Mouse (Mus musculus): Measurements from ENCODE around the gene 1700029I15Rik. TPM values are rescaled to one million over a fixed set of nuclear protein-coding genes. Genes with fewer than 3 reads are reported as not detected.
A peak's percentile ranks its signal among the peaks of the same experiment; 100 is the strongest.

Gene 1700029I15Rik
- total and polyA plus RNA-seq, 3 experiments: 0.67 to 3.4 (median 3.0) TPM

GRCm38 (mm10) chr2:92377320-92377719, 5.0 kb upstream of the 1700029I15Rik start:
- in situ Hi-C loops (cut with MboI; ENCODE audit: low pct_ligation_motif_present, low pct_unique_long_range_greater_than_20kb, low sequenced_read_pairs) (no loop called here), dilution Hi-C loops (cut with MboI; ENCODE audit: extremely low pct_ligation_motif_present, extremely low pct_unique_long_range_greater_than_20kb, low sequenced_read_pairs) (no loop called here)
- Histone ChIP-seq H3K4me2 (ENCODE audit: insufficient read depth, low read depth, poor library complexity, severe bottlenecking) (no peak overlapping the region), H3K4me3 (replicated peaks in 1 of 3; ENCODE audit: low read depth in 2 of 3, low read length in 2 of 3, poor library complexity in 1 of 3) (no peak overlapping the region), H3K36me3 (replicated peaks in 1 of 2; ENCODE audit: control insufficient read depth in 1 of 2, insufficient read depth in 1 of 2, low read length in 1 of 2) (peaks cover 43 to 53% of the 10 kb centered on the region in 2 experiments), H3K4me1 (ENCODE audit: control insufficient read depth in 1 of 2, insufficient read depth in 2 of 2) (peaks cover 22 to 67% of the 10 kb centered on the region in 2 experiments), H3K27me3 (replicated peaks) (peaks cover 5% of the 10 kb centered on the region), H3K9me3 (replicated peaks; ENCODE audit: low read length) (no peaks in the 10 kb centered on the region), H3K9ac (ENCODE audit: insufficient read depth, low read depth) (no peak overlapping the region), H3K79me2 (replicated peaks; ENCODE audit: control insufficient read depth, extremely low read depth, insufficient read depth, poor library complexity, severe bottlenecking) (peaks cover 9% of the 10 kb centered on the region), H3K27ac (ENCODE audit: insufficient read depth, low read depth) (no peak overlapping the region)
- DNase-seq (ENCODE audit: extremely low read depth): no peak
- TF ChIP-seq MEF2A (IDR thresholded peaks at IDR 0.05; ENCODE audit: borderline replicate concordance, low read depth, low read length) (no peak), TCF12 (IDR thresholded peaks at IDR 0.05; ENCODE audit: low read depth, low read length) (no peak), MYC (IDR thresholded peaks at IDR 0.05; ENCODE audit: low read depth, low read length) (no peak), JUND (conservative IDR thresholded peaks at IDR 0.05; ENCODE audit: low read depth, low read length) (no peak), ZC3H11A (IDR thresholded peaks at IDR 0.05; ENCODE audit: low read depth, low read length) (no peak), ZKSCAN1 (IDR thresholded peaks at IDR 0.05; ENCODE audit: borderline replicate concordance, low read depth, low read length) (no peak), EP300 (IDR thresholded peaks at IDR 0.05; ENCODE audit: low read length) (no peak), MAZ (IDR thresholded peaks at IDR 0.05; ENCODE audit: low read depth, low read length) (no peak), RCOR1 (conservative IDR thresholded peaks at IDR 0.05; ENCODE audit: low read depth, low read length) (no peak), MXI1 (IDR thresholded peaks at IDR 0.05; ENCODE audit: low read depth, low read length) (no peak), POLR2A (IDR thresholded peaks at IDR 0.05; ENCODE audit: low read depth, low read length) (no peak), RAD21 (IDR thresholded peaks at IDR 0.05; ENCODE audit: low read depth, low read length) (no peak), USF2 (conservative IDR thresholded peaks at IDR 0.05; ENCODE audit: low read depth, low read length) (no peak), CHD2 (IDR thresholded peaks at IDR 0.05; ENCODE audit: low read length) (no peak), MAFK (IDR thresholded peaks at IDR 0.05; ENCODE audit: insufficient replicate concordance, low read length) (no peak), NRF1 (IDR thresholded peaks at IDR 0.05; ENCODE audit: low read depth, low read length) (no peak), POLR2AphosphoS2 (IDR thresholded peaks at IDR 0.05; ENCODE audit: low read depth, low read length) (no peak)

- dilution Hi-C loops (cut with MboI; ENCODE audit: extremely low pct_ligation_motif_present, extremely low pct_unique_long_range_greater_than_20kb, low sequenced_read_pairs) (no loop called here), in situ Hi-C loops (cut with MboI; ENCODE audit: low pct_ligation_motif_present, low pct_unique_long_range_greater_than_20kb, low sequenced_read_pairs) (no loop called here)
- Histone ChIP-seq H3K9ac (ENCODE audit: insufficient read depth, low read depth) (peak overlapping the region; percentile 16; the same call in 1 of the 2 replicates), H3K4me1 (ENCODE audit: control insufficient read depth in 1 of 2, insufficient read depth in 2 of 2) (peaks cover 22 to 56% of the 10 kb centered on the region in 2 experiments), H3K36me3 (replicated peaks in 1 of 2; ENCODE audit: control insufficient read depth in 1 of 2, insufficient read depth in 1 of 2, low read length in 1 of 2) (peaks cover 55 to 78% of the 10 kb centered on the region in 2 experiments), H3K79me2 (replicated peaks; ENCODE audit: control insufficient read depth, extremely low read depth, insufficient read depth, poor library complexity, severe bottlenecking) (peaks cover 9% of the 10 kb centered on the region), H3K4me3 (replicated peaks in 1 of 3; ENCODE audit: low read depth in 2 of 3, low read length in 2 of 3, poor library complexity in 1 of 3) (peak overlapping the region in 2 of 3 experiments; percentile 4 to 46), H3K9me3 (replicated peaks; ENCODE audit: low read length) (no peaks in the 10 kb centered on the region), H3K4me2 (ENCODE audit: insufficient read depth, low read depth, poor library complexity, severe bottlenecking) (peak overlapping the region; percentile 21), H3K27me3 (replicated peaks) (no peaks in the 10 kb centered on the region), H3K27ac (ENCODE audit: insufficient read depth, low read depth) (peak overlapping the region; percentile 79)
- DNase-seq (ENCODE audit: extremely low read depth): peak; percentile 93
- TF ChIP-seq MAFK (IDR thresholded peaks at IDR 0.05; ENCODE audit: insufficient replicate concordance, low read length) (no peak), JUND (conservative IDR thresholded peaks at IDR 0.05; ENCODE audit: low read depth, low read length) (no peak), MAX (IDR thresholded peaks at IDR 0.05; ENCODE audit: low read length) (peak; percentile 74; the same call in 1 of the 2 replicates), TCF12 (IDR thresholded peaks at IDR 0.05; ENCODE audit: low read depth, low read length) (no peak), NELFE (IDR thresholded peaks at IDR 0.05; ENCODE audit: low read depth, low read length) (0 out of 2 replicates have a peak, but pooled peaks have one; percentile 43), TBP (conservative IDR thresholded peaks at IDR 0.05; ENCODE audit: low read depth, low read length) (no peak), POLR2AphosphoS2 (IDR thresholded peaks at IDR 0.05; ENCODE audit: low read depth, low read length) (no peak), ZKSCAN1 (IDR thresholded peaks at IDR 0.05; ENCODE audit: borderline replicate concordance, low read depth, low read length) (no peak), POLR2A (IDR thresholded peaks at IDR 0.05; ENCODE audit: low read depth, low read length) (peak; percentile 50; the same call in 1 of the 2 replicates), MEF2A (IDR thresholded peaks at IDR 0.05; ENCODE audit: borderline replicate concordance, low read depth, low read length) (peak; percentile 19; the same call in 1 of the 2 replicates), ETS1 (conservative IDR thresholded peaks at IDR 0.05; ENCODE audit: low read depth, low read length) (peak; percentile 56; the same call in 1 of the 2 replicates), SIN3A (IDR thresholded peaks at IDR 0.05; ENCODE audit: low read length) (peak; percentile 80), JUN (IDR thresholded peaks at IDR 0.05; ENCODE audit: insufficient read depth, low read depth, low read length) (no peak), HCFC1 (IDR thresholded peaks at IDR 0.05; ENCODE audit: low read depth, low read length) (no peak; the same call in none of the 2 replicates), CHD1 (IDR thresholded peaks at IDR 0.05; ENCODE audit: low read depth, low read length) (no peak), NRF1 (IDR thresholded peaks at IDR 0.05; ENCODE audit: low read depth, low read length) (no peak), MYC (IDR thresholded peaks at IDR 0.05; ENCODE audit: low read depth, low read length) (peak; percentile 84), MXI1 (IDR thresholded peaks at IDR 0.05; ENCODE audit: low read depth, low read length) (peak; percentile 61), ZC3H11A (IDR thresholded peaks at IDR 0.05; ENCODE audit: low read depth, low read length) (no peak), EP300 (IDR thresholded peaks at IDR 0.05; ENCODE audit: low read length) (no peak; the same call in 1 of the 2 replicates), IRF4 (IDR thresholded peaks at IDR 0.05; ENCODE audit: low read depth, low read length) (0 out of 2 replicates have a peak, but pooled peaks have one; percentile 17), ZMIZ1 (IDR thresholded peaks at IDR 0.05; ENCODE audit: low read depth, low read length) (no peak), USF1 (IDR thresholded peaks at IDR 0.05; ENCODE audit: low read depth, low read length) (no peak)
These were observed 2.4 kb upstream of the 1700029I15Rik start for GRCm38 (mm10) chr2:92379783-92380494.
